Mouse (Mus musculus): ENCODE measurements around the gene Tctn1. TPM values are rescaled to one million over a fixed set of nuclear protein-coding genes. Genes with fewer than 3 reads are reported as not detected.

Gene Tctn1
- total and polyA plus RNA-seq, 3 experiments: 5.0 to 12.0 (median 10.9) TPM

- Histone ChIP-seq H3K36me3 (replicated peaks) (no peaks in the 10 kb centered on the region), H3K4me3 (ENCODE audit: low read depth, low read length) (no peak overlapping the region), H3K27me3 (ENCODE audit: insufficient read depth, low read length) (peaks cover 31% of the 10 kb centered on the region), H3K9me3 (replicated peaks) (no peaks in the 10 kb centered on the region), H3K4me1 (ENCODE audit: insufficient read depth, low read depth, low read length) (peaks cover 16% of the 10 kb centered on the region)
- ATAC-seq (ENCODE audit: extremely low read depth, insufficient number of reproducible peaks, low FRiP score, poor library complexity, severe bottlenecking): no peak
- TF ChIP-seq GATA2 (IDR thresholded peaks at IDR 0.05; ENCODE audit: borderline replicate concordance, low read depth, low read length) (no peak), GATA1 (IDR thresholded peaks at IDR 0.05; ENCODE audit: borderline replicate concordance, low read length) (no peak), CTCF (IDR thresholded peaks at IDR 0.05; ENCODE audit: low read depth, low read length) (no peak), POLR2AphosphoS5 (IDR thresholded peaks at IDR 0.05; ENCODE audit: insufficient replicate concordance, low read depth, low read length) (no peak), TAL1 (conservative IDR thresholded peaks at IDR 0.05; ENCODE audit: low read depth, low read length) (no peak)
- DNase-seq (ENCODE audit: low spot score): no peak
Observed at GRCm38 (mm10) chr5:122274785-122275184, 10.5 kb upstream of the Tctn1 start.

- no peak for ATAC-seq (ENCODE audit: extremely low read depth, insufficient number of reproducible peaks, low FRiP score, poor library complexity, severe bottlenecking)
- TF ChIP-seq POLR2AphosphoS5 (IDR thresholded peaks at IDR 0.05; ENCODE audit: insufficient replicate concordance, low read depth, low read length): no peak
- TF ChIP-seq TAL1 (conservative IDR thresholded peaks at IDR 0.05; ENCODE audit: low read depth, low read length): no peak
- no peak for TF ChIP-seq CTCF (IDR thresholded peaks at IDR 0.05; ENCODE audit: low read depth, low read length)
- no peak for TF ChIP-seq GATA2 (IDR thresholded peaks at IDR 0.05; ENCODE audit: borderline replicate concordance, low read depth, low read length)
- TF ChIP-seq GATA1 (IDR thresholded peaks at IDR 0.05; ENCODE audit: borderline replicate concordance, low read length): no peak
Observed at GRCm38 (mm10) chr5:122272821-122273220, 8.6 kb upstream of the Tctn1 start.

DNA sequence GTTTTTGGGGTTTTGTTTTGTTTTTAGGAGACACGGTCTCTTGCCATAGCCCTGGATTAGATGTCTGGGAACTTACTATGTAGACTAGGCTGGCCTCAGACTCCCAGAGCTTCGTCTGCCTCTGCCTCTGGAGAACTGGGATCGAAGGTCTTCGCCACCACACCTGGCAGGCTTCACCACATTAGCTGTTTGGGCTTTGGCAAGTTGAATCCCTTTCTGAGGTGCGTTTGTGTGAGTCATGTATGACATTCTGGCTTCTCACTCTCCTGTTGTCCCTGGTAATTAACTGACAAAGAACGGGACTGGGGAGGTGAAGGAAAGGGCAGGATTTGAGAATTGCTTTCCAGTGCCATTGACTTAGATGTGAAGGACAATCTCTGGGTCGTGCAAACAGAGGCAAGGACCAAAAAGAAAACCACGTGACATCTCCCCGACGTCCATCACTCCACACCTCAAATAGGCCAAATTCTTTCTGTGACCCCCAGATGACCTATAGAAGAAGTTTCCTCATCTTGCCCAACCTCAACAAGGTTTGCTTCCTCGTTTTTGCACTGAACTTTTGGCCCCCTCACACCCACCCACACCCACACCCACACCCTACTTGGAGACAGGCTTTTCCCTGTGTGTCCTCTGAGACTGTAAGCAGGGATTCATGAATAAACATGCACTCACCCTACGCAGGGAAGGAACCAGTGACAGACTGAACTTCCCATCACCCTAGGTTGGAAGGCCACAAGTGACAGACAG is 4.8 kb upstream of the Tctn1 start:
- ATAC-seq (ENCODE audit: extremely low read depth, insufficient number of reproducible peaks, low FRiP score, poor library complexity, severe bottlenecking): no peak
- TF ChIP-seq GATA1 (IDR thresholded peaks at IDR 0.05; ENCODE audit: borderline replicate concordance, low read length) (no peak), GATA2 (IDR thresholded peaks at IDR 0.05; ENCODE audit: borderline replicate concordance, low read depth, low read length) (no peak), TAL1 (conservative IDR thresholded peaks at IDR 0.05; ENCODE audit: low read depth, low read length) (no peak), POLR2AphosphoS5 (IDR thresholded peaks at IDR 0.05; ENCODE audit: insufficient replicate concordance, low read depth, low read length) (no peak), CTCF (IDR thresholded peaks at IDR 0.05; ENCODE audit: low read depth, low read length) (no peak)

More at GRCm38 (mm10) chr5:122272821-122273220, 8.6 kb upstream of the Tctn1 start:
- Histone ChIP-seq H3K4me1 (ENCODE audit: insufficient read depth, low read depth, low read length) (peaks cover 28% of the 10 kb centered on the region), H3K27me3 (ENCODE audit: insufficient read depth, low read length) (peaks cover 26% of the 10 kb centered on the region), H3K9me3 (replicated peaks) (no peaks in the 10 kb centered on the region), H3K4me3 (ENCODE audit: low read depth, low read length) (no peak overlapping the region), H3K36me3 (replicated peaks) (no peaks in the 10 kb centered on the region)
- no peak for DNase-seq (ENCODE audit: low spot score)

GRCm38 (mm10) chr5:122267899-122268298 is 3.6 kb upstream of the Tctn1 start:
- DNase-seq (ENCODE audit: low spot score): peak; percentile 27
- ATAC-seq (ENCODE audit: extremely low read depth, insufficient number of reproducible peaks, low FRiP score, poor library complexity, severe bottlenecking): no peak
- Histone ChIP-seq H3K4me1 (ENCODE audit: insufficient read depth, low read depth, low read length) (peaks cover 48% of the 10 kb centered on the region), H3K36me3 (replicated peaks) (no peaks in the 10 kb centered on the region), H3K27me3 (ENCODE audit: insufficient read depth, low read length) (peaks cover 3% of the 10 kb centered on the region; the same call in 1 of the 2 replicates), H3K9me3 (replicated peaks) (no peaks in the 10 kb centered on the region), H3K4me3 (ENCODE audit: low read depth, low read length) (no peak overlapping the region)
- TF ChIP-seq CTCF (IDR thresholded peaks at IDR 0.05; ENCODE audit: low read depth, low read length) (0 out of 2 replicates have a peak, but pooled peaks have one; percentile 26), TAL1 (conservative IDR thresholded peaks at IDR 0.05; ENCODE audit: low read depth, low read length) (no peak)

More for the DNA sequence above, 4.8 kb upstream of the Tctn1 start:
- no peak overlapping the region for H3K4me3 ChIP-seq (ENCODE audit: low read depth, low read length)
- DNase-seq (ENCODE audit: low spot score): no peak
- H3K9me3 ChIP-seq (replicated peaks): no peaks in the 10 kb centered on the region
- H3K27me3 ChIP-seq (ENCODE audit: insufficient read depth, low read length): peaks cover 5% of the 10 kb centered on the region; the same call in 1 of the 2 replicates
- peaks cover 38% of the 10 kb centered on the region for H3K4me1 ChIP-seq (ENCODE audit: insufficient read depth, low read depth, low read length)
- no peaks in the 10 kb centered on the region for H3K36me3 ChIP-seq (replicated peaks)

- peaks cover 55% of the 10 kb centered on the region for H3K4me1 ChIP-seq (ENCODE audit: insufficient read depth, low read depth, low read length)
- DNase-seq (ENCODE audit: low spot score) (no peak), ATAC-seq (ENCODE audit: extremely low read depth, insufficient number of reproducible peaks, low FRiP score, poor library complexity, severe bottlenecking) (no peak)
- TF ChIP-seq GATA2 (IDR thresholded peaks at IDR 0.05; ENCODE audit: borderline replicate concordance, low read depth, low read length) (no peak), CTCF (IDR thresholded peaks at IDR 0.05; ENCODE audit: low read depth, low read length) (no peak), GATA1 (IDR thresholded peaks at IDR 0.05; ENCODE audit: borderline replicate concordance, low read length) (no peak), POLR2AphosphoS5 (IDR thresholded peaks at IDR 0.05; ENCODE audit: insufficient replicate concordance, low read depth, low read length) (no peak), TAL1 (conservative IDR thresholded peaks at IDR 0.05; ENCODE audit: low read depth, low read length) (no peak)
- H3K27me3 ChIP-seq (ENCODE audit: insufficient read depth, low read length): no peaks in the 10 kb centered on the region
- no peak overlapping the region for H3K4me3 ChIP-seq (ENCODE audit: low read depth, low read length)
- H3K36me3 ChIP-seq (replicated peaks): no peaks in the 10 kb centered on the region
- no peaks in the 10 kb centered on the region for H3K9me3 ChIP-seq (replicated peaks)
Observed at GRCm38 (mm10) chr5:122267136-122267535, 2.9 kb upstream of the Tctn1 start.

GRCm38 (mm10) chr5:122265942-122266341 is 1.7 kb upstream of the Tctn1 start:
- DNase-seq (ENCODE audit: low spot score): no peak
- TF ChIP-seq GATA1 (IDR thresholded peaks at IDR 0.05; ENCODE audit: borderline replicate concordance, low read length) (no peak), TAL1 (conservative IDR thresholded peaks at IDR 0.05; ENCODE audit: low read depth, low read length) (no peak), CTCF (IDR thresholded peaks at IDR 0.05; ENCODE audit: low read depth, low read length) (no peak), GATA2 (IDR thresholded peaks at IDR 0.05; ENCODE audit: borderline replicate concordance, low read depth, low read length) (no peak), POLR2AphosphoS5 (IDR thresholded peaks at IDR 0.05; ENCODE audit: insufficient replicate concordance, low read depth, low read length) (no peak)
- Histone ChIP-seq H3K27me3 (ENCODE audit: insufficient read depth, low read length) (no peaks in the 10 kb centered on the region), H3K36me3 (replicated peaks) (peaks cover 10% of the 10 kb centered on the region), H3K4me3 (ENCODE audit: low read depth, low read length) (no peak overlapping the region), H3K9me3 (replicated peaks) (no peaks in the 10 kb centered on the region), H3K4me1 (ENCODE audit: insufficient read depth, low read depth, low read length) (peaks cover 66% of the 10 kb centered on the region)
- no peak for ATAC-seq (ENCODE audit: extremely low read depth, insufficient number of reproducible peaks, low FRiP score, poor library complexity, severe bottlenecking)
